Mouse (Mus musculus): ENCODE data around the gene Clrn2. TPM values are rescaled to one million over a fixed set of nuclear protein-coding genes. Genes with fewer than 3 reads are reported as not detected.
"Not testable (repeated sequence)": the region's sequence is repeated elsewhere in the genome, so short reads cannot be mapped to it uniquely, and the experiment has no call there.

Gene Clrn2
- total RNA-seq (2021), result not detected
- long read RNA-seq, experiment 1, result 0 reads
- long read RNA-seq, experiment 2, result 0 reads

- DNase-seq, result no peak
- intact Hi-C loops (cut with DNase I), result loop anchor here (5.0 kb wide), 1 partner anchor 39 kb away; the partner anchor contains the start of gene Lap3
Measured at GRCm38 (mm10) chr5:45453451-45453850, at the start of gene Clrn2. Gene Clrn2 (plus strand): TSS chr5:45453751.

DNA sequence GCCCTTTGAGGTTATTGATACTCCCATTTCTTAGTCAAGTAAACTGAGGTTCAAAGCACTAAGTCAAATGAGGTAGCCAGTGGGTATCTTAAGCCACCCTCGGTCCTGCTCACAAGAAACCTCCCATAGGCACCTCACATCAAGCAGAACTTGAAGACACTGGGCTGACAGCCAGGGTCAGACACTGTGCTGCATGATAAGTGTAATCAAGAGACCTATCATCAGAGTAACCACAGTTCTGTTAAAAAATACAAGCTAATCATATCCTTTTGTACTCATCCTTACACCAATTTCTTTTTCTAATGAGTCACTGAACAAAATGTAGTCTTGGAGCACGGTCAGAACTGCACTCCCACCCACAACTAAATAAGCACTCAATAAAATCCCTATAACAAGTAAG, 47.4 kb upstream of the Clrn2 start:
- DNase-seq, result no peak
- intact Hi-C loops (cut with DNase I), result no loop called here

DNA sequence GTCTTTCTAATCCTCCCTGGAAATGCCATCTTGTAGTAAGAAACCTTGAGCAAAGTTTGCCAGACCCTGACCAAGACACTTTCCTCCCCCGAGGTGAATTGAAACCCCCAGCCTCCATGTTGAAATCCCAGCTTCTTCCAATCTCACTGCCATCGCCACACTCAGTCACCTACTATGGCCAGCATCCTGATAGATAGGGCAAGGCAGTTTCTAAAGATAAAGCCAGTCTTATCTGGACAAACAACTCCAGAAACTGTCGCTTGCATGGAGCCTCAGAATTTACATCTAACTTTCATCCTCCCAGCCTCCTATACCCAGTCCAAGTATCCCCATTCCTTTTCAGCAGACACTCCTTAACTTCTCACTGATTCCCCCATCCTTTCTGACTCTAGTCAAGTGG, 37.1 kb upstream of the Clrn2 start:
- DNase-seq, result no peak
- intact Hi-C loops (cut with DNase I), result no loop called here

DNA sequence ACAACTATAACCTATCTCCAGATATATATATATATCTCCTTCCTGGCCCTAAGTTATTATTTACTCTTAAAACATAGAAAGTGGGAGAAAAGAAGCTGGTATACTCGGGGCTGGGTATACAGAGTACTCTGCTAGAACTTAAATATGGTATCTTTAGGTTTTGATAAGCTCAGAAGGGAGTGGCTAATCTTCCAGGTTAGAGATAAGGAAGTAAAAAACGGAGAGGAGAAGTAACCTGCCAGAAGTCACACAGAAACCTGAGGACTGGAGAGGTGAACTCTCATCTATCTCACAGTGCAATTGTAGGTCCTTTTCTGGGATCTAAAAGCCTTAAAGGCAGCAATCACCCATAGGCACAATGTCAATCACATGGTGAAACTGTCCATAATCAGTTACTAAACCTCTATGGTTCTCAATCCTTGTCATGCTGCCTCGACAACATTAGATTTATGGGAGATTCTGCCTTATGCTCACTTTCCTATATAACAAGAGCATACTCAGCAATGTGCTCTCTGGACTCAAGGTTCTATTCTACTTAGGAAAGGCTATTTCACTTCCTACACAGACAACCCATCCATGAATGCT, 35.6 kb upstream of the Clrn2 start:
- intact Hi-C loops (cut with DNase I), result no loop called here
- no peak for DNase-seq

DNA sequence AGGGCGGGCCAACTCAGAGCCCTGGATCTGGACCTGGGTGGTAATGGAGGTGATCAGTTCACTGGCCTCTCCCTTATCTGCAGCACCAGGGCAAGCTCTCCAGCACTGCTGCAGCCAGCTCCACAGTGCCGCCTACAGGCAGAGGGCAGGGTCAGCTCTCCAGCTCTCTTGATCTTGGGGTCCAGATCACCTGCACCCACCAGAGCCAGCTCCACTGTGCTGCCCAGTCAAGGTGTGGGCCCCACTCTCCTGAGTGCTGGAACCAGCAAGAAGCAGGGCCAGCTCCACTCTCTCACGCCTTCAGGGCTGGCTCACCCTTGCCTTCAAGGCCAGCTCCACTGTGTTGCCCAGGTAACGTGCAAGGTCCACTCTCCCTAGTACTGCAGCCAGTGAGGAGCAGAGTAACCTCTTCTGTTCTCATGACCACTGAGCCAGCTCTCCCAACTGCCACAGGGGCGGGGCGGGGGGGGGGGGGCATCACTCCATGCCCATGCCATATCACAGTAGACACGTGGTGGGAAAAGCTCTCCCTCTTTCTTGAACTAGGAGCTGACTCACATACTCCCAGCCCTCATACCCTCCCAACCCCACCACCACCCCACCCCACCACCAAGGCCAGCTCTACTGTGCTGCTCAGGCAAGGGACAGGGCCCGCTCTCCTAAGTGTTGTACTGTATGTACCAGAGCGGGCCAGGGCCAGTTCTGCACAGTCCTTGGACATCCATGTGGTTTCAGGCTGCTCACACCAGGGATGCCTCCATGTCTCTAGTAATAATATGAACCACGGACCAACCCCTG, 33.5 kb upstream of the Clrn2 start:
- intact Hi-C loops (cut with DNase I), result loop anchor here (5.0 kb wide), 1 partner anchor 1138 kb away; no protein-coding TSS in a partner anchor
- DNase-seq, result no peak

- DNase-seq, result no peak
- intact Hi-C loops (cut with DNase I), result loop anchor here (5.0 kb wide), 1 partner anchor 1140 kb away; no protein-coding TSS in a partner anchor
Measured at GRCm38 (mm10) chr5:45421881-45422844, 31.4 kb upstream of the Clrn2 start.

DNA sequence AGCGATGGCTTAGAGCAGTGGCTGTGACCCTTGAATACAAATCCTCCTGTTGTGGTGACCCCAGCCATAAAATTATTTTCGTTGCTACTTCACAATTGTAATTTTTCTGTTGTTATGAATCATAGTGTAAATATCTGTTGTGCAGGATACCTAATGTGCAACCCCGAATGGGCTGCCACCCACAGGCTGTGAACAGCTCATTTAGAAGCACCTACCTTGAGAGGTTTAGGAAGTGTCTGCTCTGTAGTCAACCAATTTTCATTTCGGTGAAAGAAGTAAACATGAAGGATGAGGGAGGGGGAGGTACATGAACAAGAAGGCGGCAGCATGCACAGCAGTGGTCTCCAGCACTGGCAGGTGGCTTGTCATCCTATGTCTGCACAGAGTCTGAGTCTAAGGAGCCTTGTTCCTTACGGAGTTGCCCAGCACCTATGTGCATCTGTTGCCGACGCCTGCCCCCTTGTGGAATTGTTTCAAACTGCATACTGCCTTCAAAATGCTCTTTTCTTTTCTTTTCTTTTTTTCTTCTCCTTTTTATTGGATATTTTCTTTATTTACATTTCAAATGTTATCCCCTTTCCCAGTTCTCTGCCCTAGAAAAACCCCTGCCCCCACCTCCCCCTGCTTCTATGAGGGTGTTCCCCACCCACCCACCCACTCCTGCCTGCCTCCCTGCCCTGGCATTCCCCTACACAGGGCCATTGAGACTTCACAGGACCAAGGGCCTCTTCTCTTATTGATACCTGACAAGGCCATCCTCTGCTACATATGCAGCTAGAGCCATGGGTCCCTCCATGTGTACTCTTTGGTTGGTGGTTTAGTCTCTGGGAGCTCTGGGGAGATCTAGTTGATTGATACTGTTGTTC, 29.3 kb upstream of the Clrn2 start:
- peak in 1 of 2 experiments; percentile 16 for DNase-seq
- intact Hi-C loops (cut with DNase I), result loop anchor here (5.0 kb wide), 1 partner anchor 1142 kb away; no protein-coding TSS in a partner anchor

- intact Hi-C loops (cut with DNase I); DNase-seq: not testable (repeated sequence)
Measured at GRCm38 (mm10) chr5:45425771-45426170, 27.8 kb upstream of the Clrn2 start.

GRCm38 (mm10) chr5:45426416-45427034, 27.0 kb upstream of the Clrn2 start:
- DNase-seq, result no peak
- intact Hi-C loops (cut with DNase I), result no loop called here

DNA sequence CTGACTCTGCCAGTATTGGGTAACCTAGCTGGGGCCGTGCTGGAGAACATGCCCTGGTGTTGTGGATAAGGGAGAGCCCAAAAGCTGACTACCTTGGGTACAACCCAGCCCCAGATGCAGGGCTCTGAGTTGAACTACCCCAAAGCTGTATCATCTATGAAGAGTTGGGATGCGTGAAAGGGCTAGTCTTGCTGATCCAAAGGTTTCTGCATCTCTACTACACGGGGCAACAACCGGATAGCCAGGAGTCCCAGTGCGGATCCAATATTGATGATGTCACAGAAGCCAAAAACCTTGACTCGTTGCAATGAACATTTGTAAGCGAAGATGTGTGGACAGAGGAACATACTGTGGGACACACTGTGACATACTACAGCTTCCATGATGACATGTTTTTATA, 25.7 kb upstream of the Clrn2 start:
- intact Hi-C loops (cut with DNase I), result no loop called here
- DNase-seq, result no peak

- intact Hi-C loops (cut with DNase I), result no loop called here
- DNase-seq, result no peak
Measured at GRCm38 (mm10) chr5:45435967-45436950, 17.3 kb upstream of the Clrn2 start.

- intact Hi-C loops (cut with DNase I), result no loop called here
Measured at GRCm38 (mm10) chr5:45437826-45438225, 15.7 kb upstream of the Clrn2 start.

GRCm38 (mm10) chr5:45438301-45438700, 15.2 kb upstream of the Clrn2 start:
- intact Hi-C loops (cut with DNase I), result no loop called here
- no peak for DNase-seq

More at GRCm38 (mm10) chr5:45437826-45438225, 15.7 kb upstream of the Clrn2 start:
- no peak for DNase-seq

DNA sequence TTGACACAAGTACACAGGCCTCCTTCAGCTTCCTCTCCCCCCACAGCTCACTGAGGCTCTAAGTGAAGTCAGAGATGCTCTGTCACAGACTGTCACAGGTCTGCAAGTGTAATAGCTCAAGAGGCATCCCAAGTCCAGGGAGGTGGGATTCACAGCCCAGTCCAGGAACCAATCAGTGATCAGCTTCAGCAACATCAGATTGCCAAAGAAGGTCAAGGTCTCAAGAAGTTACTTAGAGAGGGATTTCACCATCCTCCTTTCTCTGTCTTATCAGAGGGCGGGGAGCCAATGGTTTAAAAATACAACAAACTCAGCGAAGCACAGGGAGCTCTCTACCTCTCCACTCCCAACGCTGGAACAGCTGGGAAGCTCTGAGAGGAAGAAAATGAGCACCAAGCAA, 12.4 kb upstream of the Clrn2 start:
- intact Hi-C loops (cut with DNase I), result loop anchor here (10.0 kb wide), 1 partner anchor 414 kb away; the partner anchor contains the start of gene Lcorl

GRCm38 (mm10) chr5:45441745-45442144, 11.8 kb upstream of the Clrn2 start:
- intact Hi-C loops (cut with DNase I), result loop anchor here (10.0 kb wide), 1 partner anchor 413 kb away; the partner anchor contains the start of gene Lcorl
- no peak for DNase-seq

More for the DNA sequence above, 12.4 kb upstream of the Clrn2 start:
- no peak for DNase-seq

DNA sequence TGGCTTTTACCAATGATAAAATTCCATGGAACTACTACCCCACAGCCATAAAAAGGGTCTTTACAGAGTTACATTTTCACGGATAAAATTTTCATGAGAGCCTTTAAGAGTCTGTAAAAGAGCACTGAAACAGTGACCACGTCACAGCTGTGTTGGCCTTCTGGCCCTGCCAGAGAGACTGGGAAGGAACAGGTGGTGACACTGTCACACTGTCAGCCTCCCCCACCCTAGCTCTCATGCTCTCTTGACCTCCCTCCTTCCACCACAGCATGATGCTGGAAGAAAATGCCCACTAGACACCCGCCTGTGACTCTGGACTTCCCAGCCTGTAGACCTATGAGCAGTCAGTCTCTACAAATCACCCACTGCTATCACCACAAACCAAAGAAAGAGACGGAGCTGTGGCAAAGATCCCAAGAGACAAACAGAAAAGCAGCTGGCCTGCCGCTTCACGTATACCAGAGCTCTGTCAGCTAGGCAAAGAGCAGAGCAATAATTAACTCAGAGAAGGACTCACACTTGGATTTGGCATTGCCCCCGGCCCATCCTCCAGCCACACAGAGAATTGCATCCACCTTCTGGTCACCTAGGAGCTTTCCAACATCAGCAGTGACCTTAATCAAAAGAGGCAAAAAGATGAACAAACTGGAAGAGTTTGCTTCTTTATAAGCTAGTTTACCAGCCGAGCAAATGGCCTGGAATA, 9.3 kb upstream of the Clrn2 start:
- no peak for DNase-seq
- intact Hi-C loops (cut with DNase I), result loop anchor here (10.0 kb wide), 1 partner anchor 411 kb away; the partner anchor contains the start of gene Lcorl

GRCm38 (mm10) chr5:45448676-45449075, 4.9 kb upstream of the Clrn2 start:
- intact Hi-C loops (cut with DNase I), result loop anchor here (10.0 kb wide), 1 partner anchor 406 kb away; the partner anchor contains the start of gene Lcorl
- no peak for DNase-seq

Measured in gastrocnemius, postnatal 36 days (tissue).